Mouse (Mus musculus) CH12.LX (cell line): ENCODE data around the gene Grin2a. TPM values are rescaled to one million over a fixed set of nuclear protein-coding genes. Genes with fewer than 3 reads are reported as not detected.

Source experiments
- DNase-seq: peaks from one replicate; pipeline ENCODE4 v3.0.0-alpha.2; 2013; ENCODE audit errors: extremely low read depth
- H3K27ac ChIP-seq: 2 replicates; pipeline ENCODE4 v1.5.1; 2012; ENCODE audit warnings: low read depth, mild to moderate bottlenecking, control low read depth, moderate library complexity; ENCODE audit not compliant: insufficient read depth
- H3K27me3 ChIP-seq: replicated peaks from 2 replicates; pipeline ENCODE3; 2012; ENCODE audit warnings: inconsistent platforms
- H3K36me3 ChIP-seq, 2 experiments: replicated peaks in 1 of 2; 2 replicates each; pipeline versions ENCODE3 to v1.6.1; 2012; ENCODE audit warnings: inconsistent platforms in 1 of 2, low read length in 1 of 2, mild to moderate bottlenecking in 1 of 2, mixed read lengths in 1 of 2, moderate library complexity in 1 of 2; ENCODE audit not compliant: control insufficient read depth in 1 of 2, insufficient read depth in 1 of 2
- H3K4me1 ChIP-seq, 2 experiments: 2 replicates each; pipeline ENCODE4 v1.6.1; 2012; ENCODE audit warnings: inconsistent platforms in 1 of 2, moderate library complexity in 1 of 2; ENCODE audit not compliant: insufficient read depth in 2 of 2, control insufficient read depth in 1 of 2
- H3K4me2 ChIP-seq: 2 replicates; pipeline ENCODE4 v1.6.1; 2012; ENCODE audit warnings: low read depth, mild to moderate bottlenecking, control low read depth; ENCODE audit not compliant: poor library complexity, insufficient read depth, severe bottlenecking
- H3K4me3 ChIP-seq, 3 experiments: fragments of 150-350 bp in 1 of 3; sonication (generic) in 1 of 3; replicated peaks in 1 of 3; 2 replicates each; pipeline versions ENCODE3 to v1.5.1; 2011 to 2012; ENCODE audit warnings: low read depth in 2 of 3, low read length in 2 of 3, mild to moderate bottlenecking in 2 of 3, moderate library complexity in 2 of 3, control low read depth in 1 of 3, improper control_type of control experiment in 1 of 3, inconsistent platforms in 1 of 3, mixed read lengths in 1 of 3; ENCODE audit not compliant: poor library complexity in 1 of 3
- H3K79me2 ChIP-seq: replicated peaks from 2 replicates; pipeline ENCODE4 v1.6.1; 2012; ENCODE audit warnings: mild to moderate bottlenecking, moderate library complexity; ENCODE audit not compliant: control insufficient read depth, poor library complexity, insufficient read depth, severe bottlenecking; ENCODE audit errors: extremely low read depth
- H3K9ac ChIP-seq: 2 replicates; pipeline ENCODE4 v1.6.1; 2012; ENCODE audit warnings: low read depth, mild to moderate bottlenecking, control low read depth, moderate library complexity; ENCODE audit not compliant: insufficient read depth
- H3K9me3 ChIP-seq: replicated peaks from 2 replicates; pipeline ENCODE3; 2012; ENCODE audit warnings: low read length, inconsistent platforms, mixed read lengths
- CHD1 ChIP-seq: IDR thresholded peaks from 2 replicates; pipeline ENCODE4 v1.6.1; 2012; ENCODE audit warnings: low read depth, low read length, improper control_type of control experiment, inconsistent platforms
- CTCF ChIP-seq, 2 experiments: IDR thresholded peaks in 1 of 2; conservative IDR thresholded peaks in 1 of 2; 2 replicates each; pipeline ENCODE4 v1.5.1; 2011 to 2012; ENCODE audit warnings: low read depth in 2 of 2, low read length in 2 of 2, improper control_type of control experiment in 1 of 2, inconsistent platforms in 1 of 2, mild to moderate bottlenecking in 1 of 2, moderate library complexity in 1 of 2
- E2F4 ChIP-seq: IDR thresholded peaks from 2 replicates; pipeline ENCODE4 v1.6.1; 2011; ENCODE audit warnings: low read depth, low read length, improper control_type of control experiment; ENCODE audit not compliant: insufficient replicate concordance
- EP300 ChIP-seq: IDR thresholded peaks from 2 replicates; pipeline ENCODE4 v1.6.1; 2011; ENCODE audit warnings: low read length, improper control_type of control experiment
- ETS1 ChIP-seq: conservative IDR thresholded peaks from 2 replicates; pipeline ENCODE4 v1.6.1; 2012; ENCODE audit warnings: low read depth, mild to moderate bottlenecking, inconsistent platforms, low read length, improper control_type of control experiment, moderate library complexity
- IRF4 ChIP-seq: IDR thresholded peaks from 2 replicates; pipeline ENCODE4 v1.6.1; 2014; ENCODE audit warnings: low read depth, mild to moderate bottlenecking, inconsistent platforms, low read length, improper control_type of control experiment
- JUN ChIP-seq: IDR thresholded peaks from 2 replicates; pipeline ENCODE4 v1.6.1; 2011; ENCODE audit warnings: low read depth, mild to moderate bottlenecking, low read length, improper control_type of control experiment, moderate library complexity; ENCODE audit not compliant: insufficient read depth
- MAX ChIP-seq: IDR thresholded peaks from 2 replicates; pipeline ENCODE4 v1.6.1; 2011; ENCODE audit warnings: low read length, improper control_type of control experiment
- MEF2A ChIP-seq: IDR thresholded peaks from 2 replicates; pipeline ENCODE4 v1.6.1; 2014; ENCODE audit warnings: low read depth, mild to moderate bottlenecking, inconsistent platforms, low read length, improper control_type of control experiment, borderline replicate concordance
- MXI1 ChIP-seq: IDR thresholded peaks from 2 replicates; pipeline ENCODE4 v1.6.1; 2011; ENCODE audit warnings: mild to moderate bottlenecking, low read depth, low read length, improper control_type of control experiment
- NRF1 ChIP-seq: IDR thresholded peaks from 2 replicates; pipeline ENCODE4 v1.6.1; 2014; ENCODE audit warnings: low read depth, mild to moderate bottlenecking, inconsistent platforms, low read length, improper control_type of control experiment, moderate library complexity
- PAX5 ChIP-seq: IDR thresholded peaks from 2 replicates; pipeline ENCODE4 v1.6.1; 2012; ENCODE audit warnings: low read length, inconsistent platforms, mixed read lengths
- POLR2A ChIP-seq: IDR thresholded peaks from 2 replicates; pipeline ENCODE4 v1.6.1; 2011; ENCODE audit warnings: low read depth, mild to moderate bottlenecking, improper control_type of control experiment, low read length
- RAD21 ChIP-seq: IDR thresholded peaks from 2 replicates; pipeline ENCODE4 v1.6.1; 2011; ENCODE audit warnings: low read depth, mild to moderate bottlenecking, low read length, improper control_type of control experiment, moderate library complexity
- RCOR1 ChIP-seq: conservative IDR thresholded peaks from 2 replicates; pipeline ENCODE4 v1.6.1; 2012; ENCODE audit warnings: low read depth, mild to moderate bottlenecking, inconsistent platforms, low read length, improper control_type of control experiment
- SMC3 ChIP-seq: IDR thresholded peaks from 2 replicates; pipeline ENCODE4 v1.6.1; 2011; ENCODE audit warnings: low read depth, low read length, improper control_type of control experiment
- TBP ChIP-seq: conservative IDR thresholded peaks from 2 replicates; pipeline ENCODE4 v1.6.1; 2011; ENCODE audit warnings: low read depth, low read length, improper control_type of control experiment
- TCF12 ChIP-seq: IDR thresholded peaks from 2 replicates; pipeline ENCODE4 v1.6.1; 2014; ENCODE audit warnings: low read depth, mild to moderate bottlenecking, inconsistent platforms, low read length, improper control_type of control experiment
- UBTF ChIP-seq: IDR thresholded peaks from 2 replicates; pipeline ENCODE4 v1.6.1; 2012; ENCODE audit warnings: low read depth, mild to moderate bottlenecking, inconsistent platforms, low read length, improper control_type of control experiment, moderate library complexity
- USF1 ChIP-seq: IDR thresholded peaks from 2 replicates; pipeline ENCODE4 v1.6.1; 2014; ENCODE audit warnings: low read depth, mild to moderate bottlenecking, inconsistent platforms, low read length, improper control_type of control experiment
- USF2 ChIP-seq: conservative IDR thresholded peaks from 2 replicates; pipeline ENCODE4 v1.6.1; 2011; ENCODE audit warnings: low read depth, low read length, improper control_type of control experiment
- ZC3H11A ChIP-seq: IDR thresholded peaks from 2 replicates; pipeline ENCODE4 v1.6.1; 2012; ENCODE audit warnings: low read depth, mild to moderate bottlenecking, inconsistent platforms, low read length, improper control_type of control experiment
- ZKSCAN1 ChIP-seq: IDR thresholded peaks from 2 replicates; pipeline ENCODE4 v1.6.1; 2012; ENCODE audit warnings: low read depth, inconsistent platforms, low read length, improper control_type of control experiment, borderline replicate concordance
- dilution Hi-C: fragments of 300-500 bp; cut with MboI; formaldehyde crosslinking; loops from 2 replicates; pipeline ENCODE4 v1.14.3; 2020; ENCODE audit warnings: low sequenced_read_pairs; ENCODE audit not compliant: extremely low pct_unique_long_range_greater_than_20kb, extremely low pct_ligation_motif_present
- in situ Hi-C: fragments of 300-500 bp; cut with MboI; formaldehyde crosslinking; loops from 3 replicates; pipeline ENCODE4 v1.14.3; 2019; ENCODE audit warnings: low sequenced_read_pairs, low pct_ligation_motif_present, low pct_unique_long_range_greater_than_20kb, mixed read lengths
- polyA plus RNA-seq: library from polyadenylated mRNA; unstranded; fragments of >175 nt; gene quantifications from 2 replicates; pipeline ENCODE4 v1.2.1, GENCODE M21; 2012; ENCODE audit warnings: low read depth; ENCODE audit not compliant: insufficient read length
- total RNA-seq, 2 experiments: library from RNA; depleted of rRNA; stranded (reverse); fragments of 300-350 nt in 1 of 2; fragments of >200 nt in 1 of 2; gene quantifications; 2 replicates each; pipeline ENCODE4 v1.2.3; 2012 to 2014

Gene Grin2a
- total and polyA plus RNA-seq, 3 experiments: not detected

GRCm38 (mm10) chr16:9625652-9626444, 369.5 kb downstream of the Grin2a start:
- H3K4me3 ChIP-seq: no peak overlapping the region
- no peak for DNase-seq
- H3K9me3 ChIP-seq: no peaks in the 10 kb centered on the region
- H3K4me2 ChIP-seq: no peak overlapping the region
- H3K27me3 ChIP-seq: no peaks in the 10 kb centered on the region
- dilution Hi-C loops: no loop called here
- no peak for TF ChIP-seq MXI1
- TF ChIP-seq ZKSCAN1: no peak
- TF ChIP-seq E2F4: no peak
- no peak for TF ChIP-seq USF2
- TF ChIP-seq MEF2A: no peak
- TF ChIP-seq TCF12: no peak
- TF ChIP-seq JUN: no peak
- TF ChIP-seq UBTF: no peak
- TF ChIP-seq IRF4: no peak
- no peak for TF ChIP-seq NRF1
- TF ChIP-seq CTCF (conservative IDR thresholded peaks at IDR 0.05 in 1 of 2, IDR thresholded peaks at IDR 0.05 in 1 of 2; ENCODE audit: low read depth in 2 of 2, low read length in 2 of 2): no peak
- TF ChIP-seq POLR2A: no peak
- TF ChIP-seq EP300: no peak
- no peak for TF ChIP-seq SMC3
- in situ Hi-C loops: no loop called here
- no peaks in the 10 kb centered on the region for H3K36me3 ChIP-seq
- no peaks in the 10 kb centered on the region for H3K79me2 ChIP-seq
- no peak overlapping the region for H3K27ac ChIP-seq
- H3K4me1 ChIP-seq: peaks cover 0 to 4% of the 10 kb centered on the region in 2 experiments; a peak in 1 of 4 replicates
- H3K9ac ChIP-seq: no peak overlapping the region

DNA sequence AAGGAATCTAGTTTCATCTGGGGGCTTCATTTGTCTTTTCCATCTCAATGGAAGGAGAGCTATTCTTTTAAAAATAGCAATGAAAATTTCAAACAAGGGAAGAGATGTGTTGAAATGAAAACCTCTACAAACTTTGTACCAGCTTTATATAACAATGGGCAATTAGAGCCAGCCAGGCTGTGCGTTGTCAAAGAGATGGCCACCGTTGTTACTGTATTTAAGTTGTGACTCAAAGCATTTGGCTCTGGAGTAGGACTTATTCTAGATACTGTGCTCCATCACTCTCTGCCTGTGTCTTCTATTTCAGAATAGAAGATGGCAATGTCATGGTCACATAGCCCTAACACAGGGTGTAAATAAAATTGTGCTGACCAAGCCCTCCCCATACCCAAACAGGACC, 371.0 kb downstream of the Grin2a start:
- H3K79me2 ChIP-seq: no peaks in the 10 kb centered on the region
- no peak overlapping the region for H3K27ac ChIP-seq
- dilution Hi-C loops (no loop called here), in situ Hi-C loops (no loop called here)
- TF ChIP-seq PAX5 (no peak), E2F4 (no peak), POLR2A (no peak), ZC3H11A (no peak), JUN (no peak), UBTF (no peak), MAX (no peak), SMC3 (no peak), USF1 (no peak), TBP (no peak), CHD1 (no peak), RCOR1 (no peak), RAD21 (no peak), EP300 (no peak), ETS1 (no peak)
- DNase-seq: no peak
- no peak overlapping the region for H3K4me2 ChIP-seq
- no peaks in the 10 kb centered on the region for H3K27me3 ChIP-seq
- no peaks in the 10 kb centered on the region for H3K36me3 ChIP-seq
- no peak overlapping the region for H3K4me3 ChIP-seq
- no peak overlapping the region for H3K9ac ChIP-seq
- H3K4me1 ChIP-seq: peaks cover 0 to 4% of the 10 kb centered on the region in 2 experiments; a peak in 1 of 4 replicates
- no peaks in the 10 kb centered on the region for H3K9me3 ChIP-seq
